ENCODE assay signal across 17 mouse cellular contexts in genomic region chr7:35657829-35658228, GRCm38 (mm10).
"Had no signal": no experiment of that assay in that cellular context is flagged by ENCODE, and none has a peak within 500 bp of the region (broad histone marks: within the 10 kb centered on the region; RNA-seq: fewer than 3 reads in every experiment).

No protein-coding gene starts in this region.

- H3K27me3 ChIP-seq: neural tube, embryonic 12.5 days; neural tube, embryonic 13.5 days; neural tube, embryonic 15.5 days; stomach, embryonic 15.5 days had no signal

- H3K9ac ChIP-seq: neural tube, embryonic 12.5 days; neural tube, embryonic 13.5 days; neural tube, embryonic 15.5 days; stomach, embryonic 15.5 days had no signal

- H3K27ac ChIP-seq: neural tube, embryonic 12.5 days; neural tube, embryonic 13.5 days; neural tube, embryonic 15.5 days; stomach, embryonic 15.5 days; stomach, postnatal 0 days had no signal

- H3K36me3 ChIP-seq: neural tube, embryonic 12.5 days; neural tube, embryonic 13.5 days; neural tube, embryonic 15.5 days; stomach, embryonic 15.5 days had no signal

- H3K9me3 ChIP-seq: neural tube, embryonic 12.5 days; neural tube, embryonic 13.5 days; neural tube, embryonic 15.5 days; stomach, embryonic 15.5 days had no signal

- DNase-seq: retina, postnatal 1 day; right cerebral cortex, adult 18-20 months; right cerebral cortex, postnatal 14 days; right cerebral cortex, postnatal 25 days; right cerebral cortex, postnatal 4 days; spleen, adult 18-20 months; thymus, adult 18-20 months; thymus, adult 2 months; thymus, postnatal 14 days; thymus, postnatal 25 days; thymus, postnatal 36 days; thymus, postnatal 4 days had no signal

- H3K4me3 ChIP-seq: neural tube, embryonic 12.5 days; neural tube, embryonic 13.5 days; neural tube, embryonic 15.5 days; stomach, embryonic 15.5 days had no signal

- H3K4me1 ChIP-seq: neural tube, embryonic 12.5 days; neural tube, embryonic 13.5 days; neural tube, embryonic 15.5 days; stomach, embryonic 15.5 days had no signal

- H3K4me2 ChIP-seq: neural tube, embryonic 12.5 days; neural tube, embryonic 13.5 days; neural tube, embryonic 15.5 days; stomach, embryonic 15.5 days had no signal
